Mouse (Mus musculus) bone marrow macrophage, adult 2 months (primary cell): Measurements from ENCODE around the gene Kif20b.

ENCODE experiments used
- CTCF ChIP-seq: IDR thresholded peaks from 2 replicates; pipeline ENCODE4 v1.5.1; 2012; ENCODE audit warnings: low read depth, mild to moderate bottlenecking, low read length, moderate library complexity
- POLR2A ChIP-seq: IDR thresholded peaks from 2 replicates; pipeline ENCODE4 v1.6.1; 2012; ENCODE audit warnings: mild to moderate bottlenecking, low read depth, low read length, borderline replicate concordance

DNA sequence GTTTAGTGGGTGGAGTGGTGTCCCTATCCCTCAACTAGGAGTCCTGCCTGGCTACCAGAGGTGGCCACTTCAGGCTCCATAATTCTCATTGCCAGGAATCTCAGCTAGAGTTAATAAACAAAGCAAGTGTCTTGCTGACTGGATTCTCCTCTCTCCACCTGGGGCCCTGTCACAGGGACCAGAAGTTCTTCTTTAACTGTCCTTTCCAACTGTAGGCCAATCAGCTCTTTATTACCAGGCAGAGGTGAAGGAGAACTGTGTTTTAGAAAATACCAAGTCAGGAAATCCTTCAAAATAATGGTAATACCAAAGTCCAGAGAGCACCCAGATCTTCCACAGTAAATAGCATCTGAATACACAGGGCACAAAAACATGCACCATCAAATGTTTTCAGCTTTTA lies 9.8 kb upstream of the Kif20b start:
- TF ChIP-seq CTCF (no peak), POLR2A (no peak)
